Mouse (Mus musculus) G1E (cell line): Measurements from ENCODE around the gene Coq8a. TPM values are rescaled to one million over a fixed set of nuclear protein-coding genes. Genes with fewer than 3 reads are reported as not detected.

Experiments used
- ATAC-seq: 2 replicates; pipeline ENCODE4 v1.8.0; 2016; ENCODE audit warnings: mild to moderate bottlenecking; ENCODE audit not compliant: insufficient number of reproducible peaks, poor library complexity, low FRiP score, severe bottlenecking; ENCODE audit errors: extremely low read depth
- DNase-seq: peaks from one replicate; pipeline ENCODE4 v3.0.0; 2012; ENCODE audit warnings: low spot score
- H3K27me3 ChIP-seq: 2 replicates; pipeline ENCODE4 v1.6.1; 2012; ENCODE audit warnings: mild to moderate bottlenecking, low read length, inconsistent platforms; ENCODE audit not compliant: insufficient read depth
- H3K36me3 ChIP-seq: replicated peaks from 2 replicates; pipeline ENCODE3; 2012; ENCODE audit warnings: mild to moderate bottlenecking, inconsistent platforms
- H3K4me1 ChIP-seq: 2 replicates; pipeline ENCODE4 v1.6.1; 2012; ENCODE audit warnings: low read depth, low read length, inconsistent platforms, mixed read lengths; ENCODE audit not compliant: insufficient read depth
- H3K4me3 ChIP-seq: 2 replicates; pipeline ENCODE4 v1.5.1; 2012; ENCODE audit warnings: low read depth, mild to moderate bottlenecking, inconsistent platforms, low read length, moderate library complexity, mixed read lengths
- H3K9me3 ChIP-seq: replicated peaks from 2 replicates; pipeline ENCODE4 v1.6.1; 2012; ENCODE audit warnings: inconsistent platforms
- CTCF ChIP-seq: IDR thresholded peaks from 2 replicates; pipeline ENCODE4 v1.5.1; 2012; ENCODE audit warnings: low read depth, low read length, inconsistent platforms, mixed read lengths
- GATA1 ChIP-seq: IDR thresholded peaks from 2 replicates; pipeline ENCODE4 v1.6.1; 2012; ENCODE audit warnings: borderline replicate concordance, low read length, inconsistent platforms, mixed read lengths
- GATA2 ChIP-seq: IDR thresholded peaks from 2 replicates; pipeline ENCODE4 v1.6.1; 2012; ENCODE audit warnings: low read depth, low read length, inconsistent platforms, borderline replicate concordance
- POLR2AphosphoS5 ChIP-seq: IDR thresholded peaks from 2 replicates; pipeline ENCODE4 v1.6.1; 2012; ENCODE audit warnings: low read depth, low read length, inconsistent platforms; ENCODE audit not compliant: insufficient replicate concordance
- TAL1 ChIP-seq: conservative IDR thresholded peaks from 2 replicates; pipeline ENCODE4 v1.6.1; 2012; ENCODE audit warnings: low read depth, low read length, inconsistent platforms, mixed read lengths
- polyA plus RNA-seq: library from polyadenylated mRNA; stranded (reverse); fragments of >175 nt; gene quantifications from 2 replicates; pipeline ENCODE4 v1.2.3, GENCODE M21; 2012
- total RNA-seq, 2 experiments: library from RNA; stranded (forward) in 1 of 2; stranded (reverse) in 1 of 2; fragments of 200-1000 nt in 1 of 2; fragments of >200 nt in 1 of 2; fragmentation: Nextera tagmentation in 1 of 2; gene quantifications; 2 replicates each; pipeline ENCODE4 v1.2.3; 2014 to 2017

The Coq8a gene
- total and polyA plus RNA-seq, 3 experiments: 4.0 to 6.2 (median 4.4) TPM

- Histone ChIP-seq H3K4me1 (peaks cover 34% of the 10 kb centered on the region), H3K36me3 (peaks cover 45% of the 10 kb centered on the region), H3K27me3 (no peaks in the 10 kb centered on the region), H3K9me3 (no peaks in the 10 kb centered on the region), H3K4me3 (peak overlapping the region; percentile 64; the same call in 1 of the 2 replicates)
- DNase-seq: peak; percentile 62
- TF ChIP-seq TAL1 (peak; percentile 81), GATA1 (no peak)
- peak; percentile 83 for ATAC-seq
Measured at GRCm38 (mm10) chr1:180148563-180148962, 50.8 kb downstream of the Coq8a start.

- TF ChIP-seq TAL1 (no peak), GATA1 (no peak), GATA2 (no peak), CTCF (no peak), POLR2AphosphoS5 (no peak)
- H3K4me1 ChIP-seq: peaks cover 34% of the 10 kb centered on the region
- no peaks in the 10 kb centered on the region for H3K9me3 ChIP-seq
- H3K4me3 ChIP-seq: peak overlapping the region; percentile 64
- ATAC-seq: peak; percentile 87
- H3K27me3 ChIP-seq: no peaks in the 10 kb centered on the region
- DNase-seq: peak; percentile 39
- H3K36me3 ChIP-seq: peaks cover 46% of the 10 kb centered on the region
Measured at GRCm38 (mm10) chr1:180148036-180148435, 51.4 kb downstream of the Coq8a start.

- Histone ChIP-seq H3K27me3 (no peaks in the 10 kb centered on the region), H3K4me1 (peaks cover 14% of the 10 kb centered on the region), H3K4me3 (no peak overlapping the region), H3K9me3 (no peaks in the 10 kb centered on the region), H3K36me3 (peaks cover 63% of the 10 kb centered on the region)
- ATAC-seq (no peak), DNase-seq (no peak)
- TF ChIP-seq CTCF (no peak), GATA2 (no peak), TAL1 (no peak), POLR2AphosphoS5 (no peak)
Measured at GRCm38 (mm10) chr1:180140970-180141369, 58.4 kb downstream of the Coq8a start.

- DNase-seq (no peak), ATAC-seq (no peak)
- peaks cover 23% of the 10 kb centered on the region for H3K4me1 ChIP-seq
- H3K9me3 ChIP-seq: no peaks in the 10 kb centered on the region
- H3K27me3 ChIP-seq: no peaks in the 10 kb centered on the region
- TF ChIP-seq POLR2AphosphoS5 (no peak), TAL1 (no peak), GATA2 (no peak)
- H3K36me3 ChIP-seq: peaks cover 53% of the 10 kb centered on the region
- no peak overlapping the region for H3K4me3 ChIP-seq
Measured at GRCm38 (mm10) chr1:180139158-180139557, 60.2 kb downstream of the Coq8a start.

- TF ChIP-seq POLR2AphosphoS5: no peak
- TF ChIP-seq GATA2: no peak
- TF ChIP-seq CTCF: no peak
- no peak for TF ChIP-seq GATA1
- no peak for TF ChIP-seq TAL1
- Histone ChIP-seq H3K9me3 (no peaks in the 10 kb centered on the region), H3K4me3 (peak overlapping the region; percentile 13; the same call in 1 of the 2 replicates), H3K27me3 (no peaks in the 10 kb centered on the region), H3K4me1 (peaks cover 49% of the 10 kb centered on the region), H3K36me3 (peaks cover 25% of the 10 kb centered on the region)
- ATAC-seq: peak; percentile 28; the same call in 1 of the 2 replicates
- no peak for DNase-seq
Measured at GRCm38 (mm10) chr1:180132187-180132586, 67.2 kb downstream of the Coq8a start.

GRCm38 (mm10) chr1:180131402-180131801 lies 68.0 kb downstream of the Coq8a start:
- ATAC-seq: no peak
- Histone ChIP-seq H3K36me3 (peaks cover 17% of the 10 kb centered on the region), H3K27me3 (no peaks in the 10 kb centered on the region), H3K4me3 (no peak overlapping the region), H3K4me1 (peaks cover 45% of the 10 kb centered on the region), H3K9me3 (no peaks in the 10 kb centered on the region)
- no peak for DNase-seq
- TF ChIP-seq CTCF (0 out of 2 replicates have a peak, but pooled peaks have one; percentile 8), GATA1 (no peak)

GRCm38 (mm10) chr1:180128077-180128792 lies 71.2 kb downstream of the Coq8a start:
- ATAC-seq: no peak
- Histone ChIP-seq H3K4me1 (peaks cover 23% of the 10 kb centered on the region), H3K9me3 (no peaks in the 10 kb centered on the region), H3K36me3 (peaks cover 9% of the 10 kb centered on the region), H3K27me3 (no peaks in the 10 kb centered on the region), H3K4me3 (no peak overlapping the region)
- no peak for DNase-seq
- no peak for TF ChIP-seq CTCF
- no peak for TF ChIP-seq POLR2AphosphoS5
- no peak for TF ChIP-seq TAL1
- TF ChIP-seq GATA2: no peak
- no peak for TF ChIP-seq GATA1
